Mouse (Mus musculus) gastrocnemius, postnatal 4 days (tissue): ENCODE results near the gene Manba. TPM values are rescaled to one million over a fixed set of nuclear protein-coding genes. Genes with fewer than 3 reads are reported as not detected.

ENCODE experiments used
- DNase-seq, 2 experiments: peaks; one replicate each; pipeline ENCODE4 v3.0.0; 2021 to 2022; ENCODE audit warnings: low spot score in 2 of 2, mixed read lengths in 2 of 2
- total RNA-seq, 2 experiments: library from RNA; stranded (reverse); gene quantifications; 2 replicates each; pipeline ENCODE4 v1.2.3; 2021

Gene Manba
- total RNA-seq, 2 experiments from 2014 or later: 10.9 to 12.7 TPM

GRCm38 (mm10) chr3:135610221-135610620 is 124.8 kb downstream of the Manba start:
- no peak for DNase-seq

- DNase-seq: no peak
Observed at GRCm38 (mm10) chr3:135614376-135614775, 129.0 kb downstream of the Manba start.

- no peak for DNase-seq
Observed at GRCm38 (mm10) chr3:135616730-135617129, 131.3 kb downstream of the Manba start.

Other genes with a start within 250 kb of the Manba start
- 1 to 10 TPM; 5.8 to 6.4 TPM for gene Bdh2, start 204.4 kb upstream of the Manba start, total RNA-seq
- gene Slc9b2, start 177.9 kb upstream of the Manba start, total RNA-seq: under 1 TPM; 0.42 to 0.67 TPM
- gene Slc9b1, start 137.6 kb upstream of the Manba start, total RNA-seq: under 1 TPM; 0.29 to 0.31 TPM
- 10 to 100 TPM; 17.6 to 21.3 TPM for gene Cisd2, start 61.7 kb upstream of the Manba start, total RNA-seq
- 100 to 1,000 TPM; 313 to 355 TPM for gene Ube2d3, start 47.5 kb upstream of the Manba start, total RNA-seq
- gene Nfkb1, start 205.9 kb downstream of the Manba start, total RNA-seq: 10 to 100 TPM; 36.1 to 37.0 TPM